Mouse (Mus musculus): ENCODE results near the gene Ctsg. TPM values are rescaled to one million over a fixed set of nuclear protein-coding genes. Genes with fewer than 3 reads are reported as not detected.
"Not testable (repeated sequence)": the region's sequence is repeated elsewhere in the genome, so short reads cannot be mapped to it uniquely, and the experiment has no call there.

Ctsg gene
- not detected for total RNA-seq (2021)
- long read RNA-seq, experiment 1, result 0 reads
- long read RNA-seq, experiment 2, result 0 reads

GRCm38 (mm10) chr14:56102386-56102785 lies at the start of gene Ctsg:
Gene Ctsg (minus strand): TSS chr14:56102574.
- no peak for DNase-seq (ENCODE audit: low spot score in 2 of 2)

- DNase-seq (ENCODE audit: low spot score in 2 of 2), result not testable (repeated sequence)
Observed at GRCm38 (mm10) chr14:56133675-56134074, 31.3 kb upstream of the Ctsg start.

- DNase-seq (ENCODE audit: low spot score in 2 of 2), result not testable (repeated sequence)
Observed at GRCm38 (mm10) chr14:56132508-56132907, 30.1 kb upstream of the Ctsg start, which contains the start of gene Gzmd. Gene Gzmd (minus strand): TSS chr14:56132608.

- no peak for DNase-seq (ENCODE audit: low spot score in 2 of 2)
Observed at GRCm38 (mm10) chr14:56128341-56128740, 26.0 kb upstream of the Ctsg start.

DNA sequence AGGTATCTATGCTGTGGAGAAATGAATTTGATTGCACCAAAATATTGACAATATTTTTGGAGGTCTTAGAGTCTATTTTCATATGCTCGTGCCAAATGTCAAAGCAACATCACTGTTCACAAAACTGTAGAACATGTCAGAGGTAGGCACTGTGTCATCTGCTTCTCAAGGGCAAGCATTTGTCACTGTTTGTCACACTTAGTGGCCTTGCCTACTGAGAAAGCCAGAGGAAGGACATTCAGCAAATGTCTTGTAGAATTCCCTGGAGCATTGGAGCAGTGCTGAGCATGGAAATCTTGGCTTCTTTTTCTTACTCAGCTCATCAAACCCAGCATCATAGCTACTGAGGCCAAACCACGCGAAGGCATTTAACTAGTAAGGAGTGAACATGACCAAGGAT lies 21.1 kb upstream of the Ctsg start:
- no peak for DNase-seq (ENCODE audit: low spot score in 2 of 2)

- no peak for DNase-seq (ENCODE audit: low spot score in 2 of 2)
Observed at GRCm38 (mm10) chr14:56120525-56120924, 18.2 kb upstream of the Ctsg start, which contains the start of gene Gzme. Gene Gzme (minus strand): TSS chr14:56120625.

- DNase-seq (ENCODE audit: low spot score in 2 of 2), result not testable (repeated sequence)
Observed at GRCm38 (mm10) chr14:56115531-56116310, 13.3 kb upstream of the Ctsg start.

DNA sequence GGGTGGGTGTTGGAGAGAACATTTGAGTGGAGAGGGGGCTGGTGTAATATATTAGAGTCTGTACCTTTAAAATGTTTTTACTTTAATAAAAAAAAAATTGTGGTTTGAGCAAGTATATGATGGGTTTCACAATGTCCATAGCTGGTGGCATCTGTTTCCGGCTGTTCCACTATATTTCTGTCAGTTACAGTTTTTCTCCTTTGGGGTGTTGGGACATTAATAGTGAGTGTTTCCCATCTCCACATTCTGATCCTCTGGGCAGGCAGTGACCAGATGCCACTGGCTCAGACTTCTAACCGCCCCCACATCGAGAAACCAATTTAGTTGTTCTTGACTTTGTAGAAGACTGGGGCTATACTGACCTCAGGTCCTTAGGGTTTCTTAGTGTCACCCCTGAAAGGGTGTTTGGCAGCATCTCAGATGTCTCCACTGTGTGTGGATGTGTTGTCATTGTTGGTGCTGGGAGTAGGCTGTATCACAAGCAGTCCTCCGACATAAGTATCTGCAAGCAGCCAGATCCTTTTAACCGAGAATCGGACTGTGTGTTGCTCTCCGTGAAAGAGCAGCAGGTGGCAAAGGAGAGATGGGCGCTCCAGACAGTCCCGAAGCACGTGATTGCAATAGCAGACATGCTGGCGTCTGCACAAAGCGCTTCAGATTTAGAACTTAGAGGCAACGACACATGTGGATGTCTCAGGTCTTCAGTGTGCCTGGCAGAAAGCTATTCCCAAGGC lies 3.2 kb upstream of the Ctsg start:
- DNase-seq (ENCODE audit: low spot score in 2 of 2), result peak in 1 of 2 experiments; percentile 10

DNA sequence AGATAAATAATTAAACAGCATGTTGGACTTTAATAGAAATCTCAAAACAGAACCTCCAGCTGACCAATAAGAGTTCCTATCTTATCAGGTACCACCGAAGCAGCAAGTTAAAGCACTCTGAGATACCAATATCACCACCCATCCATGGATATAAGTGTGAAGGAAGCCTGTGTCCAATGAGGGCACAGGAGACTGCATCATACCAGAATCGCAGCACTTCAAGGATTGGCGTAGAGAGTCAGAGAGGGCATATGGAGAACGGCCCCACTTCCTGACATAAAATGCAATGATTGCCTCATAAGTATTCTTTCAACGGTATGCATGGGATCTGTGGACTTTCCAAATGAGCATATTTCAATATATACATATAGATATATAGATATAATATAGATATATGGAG lies 2.6 kb upstream of the Ctsg start:
- no peak for DNase-seq (ENCODE audit: low spot score in 2 of 2)

GRCm38 (mm10) chr14:56103452-56103851 lies 1.1 kb upstream of the Ctsg start:
- peak in 1 of 2 experiments; percentile 30 for DNase-seq (ENCODE audit: low spot score in 2 of 2)

GRCm38 (mm10) chr14:56098940-56099339 lies 3.4 kb downstream of the Ctsg start:
- no peak for DNase-seq (ENCODE audit: low spot score in 2 of 2)

GRCm38 (mm10) chr14:56097597-56097996 lies 4.8 kb downstream of the Ctsg start:
- no peak for DNase-seq (ENCODE audit: low spot score in 2 of 2)

GRCm38 (mm10) chr14:56093353-56093752 lies 9.0 kb downstream of the Ctsg start:
- DNase-seq (ENCODE audit: low spot score in 2 of 2), result no peak

DNA sequence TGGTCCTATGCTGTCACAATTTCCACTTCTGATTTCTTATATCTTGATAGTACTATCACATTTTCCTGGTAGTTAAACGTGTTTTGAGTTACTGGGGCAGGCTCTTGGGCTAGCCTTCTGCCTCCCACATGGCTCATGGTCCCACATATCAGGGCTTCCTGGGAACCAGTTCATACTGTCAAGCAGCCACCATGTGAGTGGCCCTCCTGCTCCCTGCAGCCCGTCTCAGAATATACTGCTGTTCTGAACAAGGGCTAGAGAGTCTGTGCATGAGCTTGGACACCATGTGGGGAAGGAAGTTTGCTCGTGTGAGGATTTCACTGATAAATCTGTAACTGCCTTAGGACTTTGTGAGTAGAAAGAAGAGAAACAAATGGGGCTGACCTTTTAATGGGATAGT lies 15.7 kb downstream of the Ctsg start:
- DNase-seq (ENCODE audit: low spot score in 2 of 2), result no peak

DNA sequence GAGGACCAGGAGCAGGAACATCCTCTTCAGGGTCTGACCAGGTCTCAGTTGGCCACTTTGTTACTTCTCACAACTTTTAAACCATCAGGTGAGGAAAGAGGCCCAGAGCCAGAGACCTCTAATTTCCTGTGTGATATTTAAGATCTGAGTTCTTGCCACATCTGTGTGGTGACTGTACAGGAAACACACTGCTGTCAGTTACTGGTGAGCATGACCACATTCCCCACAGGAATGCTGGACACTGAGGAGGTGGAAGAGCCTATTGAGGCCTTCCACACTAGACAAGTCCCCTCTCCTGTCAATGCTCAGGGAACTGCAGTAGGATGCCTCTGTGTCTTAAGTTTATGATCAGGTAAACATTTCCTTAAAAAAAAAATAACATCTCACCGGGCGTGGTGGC lies 17.2 kb downstream of the Ctsg start, which contains the start of gene Mcpt8:
Gene Mcpt8, minus strand, starts transcription at position 107 of the 400 bp plus-strand sequence.
- no peak for DNase-seq (ENCODE audit: low spot score in 2 of 2)

GRCm38 (mm10) chr14:56082016-56082415 lies 20.4 kb downstream of the Ctsg start:
- no peak for DNase-seq (ENCODE audit: low spot score in 2 of 2)

DNA sequence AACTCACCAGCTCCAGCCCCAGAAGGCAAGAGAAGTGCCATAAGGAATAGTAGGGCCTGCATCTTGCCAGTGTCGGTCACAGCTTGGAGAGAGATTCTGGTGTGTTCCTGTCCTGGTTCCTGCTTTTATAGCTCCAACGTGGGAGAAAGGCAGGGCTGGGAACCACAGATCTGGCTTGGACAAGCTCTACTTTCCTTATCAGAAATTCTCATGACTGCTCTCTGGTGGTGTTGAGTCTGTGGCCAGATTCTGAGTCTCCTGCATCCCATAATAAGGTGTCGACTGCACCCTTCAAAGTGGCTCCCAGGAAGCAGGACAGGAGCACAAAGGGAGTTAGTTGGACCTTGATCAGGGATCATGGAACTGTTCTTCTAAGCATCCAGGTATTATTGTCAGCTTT lies 40.2 kb downstream of the Ctsg start, which contains the start of gene Mcpt4:
Gene Mcpt4, minus strand, starts transcription at position 101 of the 400 bp plus-strand sequence.
- DNase-seq (ENCODE audit: low spot score in 2 of 2), result not testable (repeated sequence)

DNA sequence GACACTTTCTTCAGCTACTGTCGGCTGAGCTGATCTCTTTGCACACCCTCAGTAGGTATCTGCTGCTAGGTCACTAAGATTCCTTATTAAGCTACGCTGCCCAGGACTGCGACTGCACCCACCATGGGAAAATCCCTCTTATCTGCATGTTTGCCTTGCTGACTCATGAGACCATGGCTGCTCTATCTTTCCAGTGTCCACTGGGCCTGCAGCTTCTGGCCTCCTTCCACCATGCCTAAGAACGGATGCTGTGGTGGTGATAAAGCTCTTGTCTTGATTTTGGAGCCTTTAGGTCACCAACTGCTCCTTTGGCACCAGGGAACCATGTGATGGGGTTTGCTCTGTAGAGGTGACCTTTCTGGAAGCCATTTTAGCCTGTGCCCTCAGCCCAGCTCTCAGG lies 44.7 kb downstream of the Ctsg start:
- no peak for DNase-seq (ENCODE audit: low spot score in 2 of 2)

DNA sequence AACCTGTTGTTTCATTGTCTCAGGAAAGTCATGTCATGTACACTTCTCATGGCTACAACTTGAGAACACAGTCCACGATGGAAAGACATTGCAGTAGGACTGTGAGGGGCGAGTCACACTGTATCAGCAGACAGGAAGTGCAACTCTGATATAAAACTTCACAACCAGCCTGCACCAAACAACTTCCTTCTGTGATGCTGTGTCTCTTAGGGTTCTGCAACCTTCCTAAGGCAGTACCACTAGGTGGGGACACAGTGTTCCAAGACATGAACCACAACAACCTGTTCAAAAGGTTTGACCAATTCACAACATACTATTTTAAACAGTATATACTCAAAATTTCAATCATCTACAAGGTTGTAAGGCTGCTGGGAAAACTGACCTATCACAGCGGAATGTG lies 47.0 kb downstream of the Ctsg start:
- no peak for DNase-seq (ENCODE audit: low spot score in 2 of 2)

Data from layer of hippocampus, postnatal 14 days (tissue).